Mouse (Mus musculus) 3134 (cell line): ENCODE results near the gene Slc1a1.

Source experiments
- DNase-seq: peaks from one replicate; pipeline ENCODE4 v3.0.0-alpha.2; 2011; ENCODE audit warnings: low spot score; ENCODE audit not compliant: insufficient read length; ENCODE audit errors: extremely low read depth

Gene Slc1a1

GRCm38 (mm10) chr19:28834798-28835499 is at the start of gene Slc1a1:
Gene Slc1a1, plus strand, starts transcription at chr19:28835049.
- no peak for DNase-seq

GRCm38 (mm10) chr19:28790196-28790595 is 44.7 kb upstream of the Slc1a1 start:
- DNase-seq: no peak

DNA sequence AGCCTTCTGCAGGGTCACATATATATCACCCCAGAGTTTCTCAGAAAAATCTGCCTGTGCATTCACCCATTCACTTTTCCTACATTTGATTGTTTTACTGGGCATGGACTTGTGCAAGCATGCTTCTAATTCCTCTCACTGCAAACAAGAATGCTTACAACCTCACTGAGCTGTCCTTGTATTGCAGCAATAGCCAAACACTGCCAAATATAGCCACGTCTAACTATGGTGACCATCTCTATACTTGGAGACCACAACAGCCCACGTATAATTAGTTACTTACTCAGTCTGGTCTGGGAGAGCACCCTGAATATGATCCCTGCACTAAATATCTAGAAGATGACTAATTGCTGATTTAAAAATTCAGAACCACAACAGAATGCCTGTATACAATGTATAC is 41.5 kb upstream of the Slc1a1 start:
- no peak for DNase-seq

GRCm38 (mm10) chr19:28796146-28796848 is 38.6 kb upstream of the Slc1a1 start:
- DNase-seq: no peak

- no peak for DNase-seq
Observed at GRCm38 (mm10) chr19:28796966-28797365, 37.9 kb upstream of the Slc1a1 start.

DNA sequence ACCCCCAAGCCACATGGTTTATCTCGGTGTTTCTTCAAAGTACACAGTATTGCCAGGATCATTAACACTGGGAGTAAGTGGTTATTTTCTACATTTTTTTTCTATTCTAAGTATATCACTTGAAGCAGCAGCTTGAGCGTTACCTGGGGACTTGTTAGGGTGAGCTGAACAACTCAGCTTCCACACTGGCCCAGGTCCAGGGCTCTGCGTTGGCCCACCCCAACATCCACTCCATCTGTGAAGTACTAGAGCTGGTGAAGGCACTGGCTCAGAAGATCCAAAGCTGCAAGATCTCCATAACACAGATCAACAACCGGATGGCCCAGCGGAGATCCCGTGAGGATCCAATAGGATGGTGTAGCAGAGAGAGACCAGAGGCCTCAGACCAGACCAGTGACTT is 37.2 kb upstream of the Slc1a1 start:
- no peak for DNase-seq

DNA sequence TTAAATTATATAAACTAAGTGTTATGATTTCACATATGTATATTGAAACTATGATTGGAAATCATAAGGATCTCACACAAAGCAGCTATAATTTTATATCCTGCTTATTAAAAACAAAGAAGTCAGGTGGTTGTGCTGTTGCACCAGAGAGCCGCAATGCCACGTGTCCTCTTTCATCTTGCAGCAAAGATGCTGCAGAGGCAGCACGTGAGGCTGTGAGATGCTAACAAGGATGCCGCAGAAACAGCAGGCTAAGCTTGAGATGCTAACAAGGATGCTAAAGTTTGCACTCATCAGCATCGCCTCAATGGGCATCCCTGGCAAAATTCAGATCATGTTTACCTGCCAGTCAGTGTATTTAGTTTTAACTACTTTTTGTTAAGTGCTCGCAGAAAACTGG is 34.4 kb upstream of the Slc1a1 start:
- DNase-seq: no peak

DNA sequence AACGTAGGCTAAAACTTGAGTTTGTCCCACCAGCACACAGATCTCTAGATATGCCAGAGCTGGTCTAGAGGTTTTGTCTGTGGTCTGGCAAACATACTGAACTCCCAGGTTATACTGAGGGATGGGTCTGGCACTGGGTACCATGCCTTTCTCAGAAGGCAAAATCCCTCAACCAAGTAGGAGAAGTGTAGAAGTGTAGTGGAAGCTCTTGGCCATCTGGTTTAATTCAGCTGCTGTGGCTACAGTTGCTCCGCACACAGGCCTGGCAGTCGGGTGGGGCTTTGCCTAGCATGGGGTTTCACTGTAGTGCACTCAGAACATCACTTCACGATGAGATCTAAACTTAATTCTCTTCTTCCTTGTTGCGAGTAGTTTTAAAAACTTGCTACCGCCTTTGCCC is 28.6 kb upstream of the Slc1a1 start:
- no peak for DNase-seq

DNA sequence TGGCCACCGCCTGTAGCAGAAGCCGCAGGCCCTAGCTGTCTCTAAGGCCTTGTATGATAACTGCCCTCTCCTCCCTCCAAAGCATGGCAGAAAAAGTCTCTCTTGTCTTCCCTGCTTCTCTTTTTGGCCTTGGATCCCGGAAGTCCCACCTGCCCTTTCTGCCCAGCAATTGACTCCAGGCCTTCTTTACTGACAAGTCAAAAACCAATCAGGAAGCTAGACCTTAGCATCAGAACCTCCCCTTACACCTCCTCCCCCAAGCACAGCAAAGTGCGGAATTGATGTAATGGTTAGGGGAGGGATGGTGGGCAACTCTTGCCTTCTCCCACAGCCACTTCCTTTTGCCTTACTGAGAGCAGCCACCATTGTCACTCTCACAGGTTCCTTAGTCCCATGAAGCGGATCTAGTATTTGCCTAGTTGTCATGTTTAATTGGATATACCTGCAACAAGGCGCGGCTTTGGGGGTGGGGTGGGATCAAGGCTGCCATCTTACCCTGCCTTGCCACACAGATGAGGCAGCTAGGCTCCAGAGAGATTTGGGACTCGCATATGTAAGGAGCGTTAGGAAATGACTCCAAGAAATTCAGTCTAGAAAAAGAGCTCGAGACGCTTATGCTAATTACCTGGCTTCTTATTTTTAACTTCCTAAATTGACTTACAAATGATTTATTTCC is 27.9 kb upstream of the Slc1a1 start:
- DNase-seq: no peak

- no peak for DNase-seq
Observed at GRCm38 (mm10) chr19:28807497-28807871, 27.4 kb upstream of the Slc1a1 start.

GRCm38 (mm10) chr19:28818286-28818685 is 16.6 kb upstream of the Slc1a1 start:
- DNase-seq: no peak

GRCm38 (mm10) chr19:28827697-28828328 is 7.0 kb upstream of the Slc1a1 start:
- DNase-seq: no peak

DNA sequence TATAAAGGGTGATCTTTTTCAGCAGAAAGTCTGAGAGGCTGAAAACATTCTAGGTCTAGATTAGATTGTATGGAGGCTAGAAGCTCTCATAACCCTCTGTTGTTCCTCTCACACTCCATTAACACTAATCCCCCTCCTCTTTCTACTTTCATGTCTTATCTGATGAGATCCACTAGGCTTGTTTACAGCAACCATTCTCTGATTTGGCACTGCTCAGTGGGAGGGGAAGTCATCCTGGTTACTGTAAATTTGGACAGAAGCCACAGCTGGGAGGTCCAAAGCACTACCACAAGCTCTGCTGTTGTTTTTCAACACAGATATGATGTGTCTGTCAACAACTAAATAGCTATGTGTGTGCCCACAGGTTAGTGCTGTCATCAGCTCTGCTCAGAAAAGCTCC is 3.5 kb upstream of the Slc1a1 start:
- DNase-seq: no peak

DNA sequence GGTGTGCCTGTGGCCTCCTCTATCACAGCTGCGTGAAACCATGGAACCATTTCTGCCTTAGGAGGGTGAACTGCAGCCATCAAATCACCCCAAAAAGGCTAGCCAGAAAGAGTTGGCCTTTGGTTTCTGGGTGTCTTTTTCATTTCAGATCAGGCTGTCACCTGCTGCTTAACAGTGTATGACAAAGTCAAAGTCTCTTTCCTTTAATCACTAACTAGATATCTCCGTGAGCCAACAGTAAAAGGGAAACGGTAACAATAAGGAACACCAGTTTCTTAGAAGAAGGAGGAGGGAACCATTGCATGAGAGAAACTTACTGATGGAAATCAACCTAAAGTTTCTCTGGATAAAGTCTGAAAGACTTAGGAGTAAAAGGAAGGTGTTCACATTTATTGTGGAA is 2.2 kb upstream of the Slc1a1 start:
- no peak for DNase-seq

- no peak for DNase-seq
Observed at GRCm38 (mm10) chr19:28834388-28834787, 461 bp upstream of the Slc1a1 start.

GRCm38 (mm10) chr19:28835500-28835864 is 633 bp downstream of the Slc1a1 start:
- DNase-seq: no peak

- DNase-seq: no peak
Observed at GRCm38 (mm10) chr19:28836116-28836515, 1.3 kb downstream of the Slc1a1 start.

GRCm38 (mm10) chr19:28836651-28837410 is 2.0 kb downstream of the Slc1a1 start:
- DNase-seq: no peak

GRCm38 (mm10) chr19:28838796-28839195 is 3.9 kb downstream of the Slc1a1 start:
- no peak for DNase-seq

- DNase-seq: no peak
Observed at GRCm38 (mm10) chr19:28844946-28845710, 10.3 kb downstream of the Slc1a1 start.
